Mouse (Mus musculus) bone marrow, adult 2 months (tissue): Measurements from ENCODE around the gene Ppa2. TPM values are rescaled to one million over a fixed set of nuclear protein-coding genes. Genes with fewer than 3 reads are reported as not detected.

Experiments used
- H3K27ac ChIP-seq: fragments of 200-500 bp; 2 replicates; pipeline ENCODE4 v1.5.1; 2012; ENCODE audit warnings: low read depth, mild to moderate bottlenecking, control low read depth, inconsistent platforms, low read length; ENCODE audit not compliant: control insufficient read depth, poor library complexity, insufficient read depth
- H3K4me1 ChIP-seq: fragments of 200-500 bp; 2 replicates; pipeline ENCODE4 v1.6.1; 2011; ENCODE audit warnings: low read length; ENCODE audit not compliant: control insufficient read depth, insufficient read depth
- H3K4me3 ChIP-seq: fragments of 200-500 bp; replicated peaks from 2 replicates; pipeline ENCODE3; 2011; ENCODE audit warnings: mild to moderate bottlenecking, low read depth, low read length, control low read depth; ENCODE audit not compliant: control insufficient read depth
- CTCF ChIP-seq: fragments of 200-500 bp; IDR thresholded peaks from 2 replicates; pipeline ENCODE4 v1.5.1; 2011; ENCODE audit warnings: low read length, control low read depth; ENCODE audit not compliant: control insufficient read depth, insufficient read depth
- POLR2A ChIP-seq: fragments of 200-500 bp; IDR thresholded peaks from 2 replicates; pipeline ENCODE4 v1.6.1; 2011; ENCODE audit warnings: low read depth, mild to moderate bottlenecking, control low read depth, low read length, borderline replicate concordance; ENCODE audit not compliant: control insufficient read depth
- WGBS: fragments of 180-500 bp; shearing (Covaris S2); methylation state at CpG from one replicate; pipeline ENCODE4 v1.1.7; 2018; 5-methylcytosine and 5-hydroxymethylcytosine counted together
- polyA plus RNA-seq: library from polyadenylated mRNA; stranded (reverse); fragments of >200 nt; gene quantifications from 2 replicates; pipeline ENCODE4 v1.2.4, GENCODE M21; 2011; ENCODE audit warnings: low replicate concordance; ENCODE audit not compliant: missing spikeins, insufficient read depth, insufficient read length

The Ppa2 gene
- polyA plus RNA-seq, 1 experiment = 27.3 TPM

DNA sequence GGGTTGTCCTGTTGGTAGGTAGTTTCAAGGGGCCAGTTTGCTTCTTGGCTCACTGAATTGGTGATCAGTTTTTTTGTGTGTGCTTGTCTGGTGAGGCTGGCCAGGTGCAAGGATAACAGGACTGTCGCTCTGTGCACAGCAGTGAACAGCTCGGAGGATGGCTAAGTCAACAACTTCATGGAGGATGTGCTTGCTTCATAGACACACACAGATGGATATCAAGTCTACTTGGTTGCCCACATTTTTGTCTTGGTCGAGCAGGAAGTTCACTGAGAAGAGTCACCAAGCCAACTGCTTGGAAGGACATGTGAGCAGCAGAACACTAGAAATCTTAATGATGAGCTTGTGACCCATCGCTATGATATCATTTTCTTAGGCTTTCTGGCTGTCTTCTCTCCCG, 24.8 kb downstream of the Ppa2 start:
- H3K4me1 ChIP-seq = peaks cover 3% of the 10 kb centered on the region; the same call in 1 of the 2 replicates
- no peak overlapping the region for H3K4me3 ChIP-seq
- WGBS = 69% methylated on average over 5 of the region's 5 CpGs
- no peak overlapping the region for H3K27ac ChIP-seq
- TF ChIP-seq POLR2A (no peak), CTCF (no peak)

DNA sequence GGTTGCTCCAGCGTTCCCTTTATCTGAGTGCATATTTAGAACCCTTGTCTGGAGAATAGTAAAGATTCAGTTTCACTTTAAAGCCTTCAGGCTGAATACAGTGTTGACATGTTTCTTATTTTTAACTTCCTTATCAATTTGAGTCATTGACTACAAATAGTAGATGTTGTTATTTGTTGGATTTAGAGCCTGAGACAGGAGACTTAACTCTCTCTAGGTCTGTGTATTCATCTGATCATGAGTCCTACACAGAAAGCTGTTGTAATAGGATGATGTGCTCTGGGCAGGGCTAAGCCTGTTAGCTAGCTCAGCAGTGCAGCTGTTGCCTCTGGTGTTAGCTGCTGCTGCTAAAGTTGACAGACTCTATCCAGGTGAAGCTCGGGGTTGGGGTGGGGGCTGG, 25.3 kb downstream of the Ppa2 start:
- 67% methylated on average over 2 of the region's 2 CpGs for whole genome bisulfite sequencing
- no peak for TF ChIP-seq POLR2A
- no peak for TF ChIP-seq CTCF
- Histone ChIP-seq H3K4me1 (peaks cover 3% of the 10 kb centered on the region; the same call in 1 of the 2 replicates), H3K27ac (no peak overlapping the region), H3K4me3 (no peak overlapping the region)

DNA sequence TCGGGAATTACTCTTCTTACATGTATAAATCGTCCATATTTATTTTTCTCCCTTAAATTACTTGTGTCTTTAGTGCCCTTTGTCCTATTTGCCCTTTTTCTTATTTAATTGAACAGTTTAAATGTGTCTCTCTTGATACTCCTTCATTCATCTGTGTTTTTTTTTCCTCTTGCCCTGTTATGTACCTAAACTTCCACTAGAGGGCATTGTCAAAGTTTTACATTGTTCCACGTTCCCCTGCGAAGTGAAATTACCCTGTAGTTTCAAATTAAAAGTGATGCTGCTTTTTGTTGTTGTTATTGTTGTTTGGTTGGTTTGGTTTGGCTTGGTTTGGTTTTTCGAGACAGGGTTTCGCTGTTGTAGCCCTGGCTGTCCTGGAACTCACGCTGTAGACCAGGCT, 26.5 kb downstream of the Ppa2 start:
- TF ChIP-seq CTCF = no peak
- TF ChIP-seq POLR2A = no peak
- 68% methylated on average over 7 of the region's 7 CpGs for WGBS
- Histone ChIP-seq H3K4me1 (peaks cover 3% of the 10 kb centered on the region; the same call in 1 of the 2 replicates), H3K4me3 (no peak overlapping the region), H3K27ac (no peak overlapping the region)

DNA sequence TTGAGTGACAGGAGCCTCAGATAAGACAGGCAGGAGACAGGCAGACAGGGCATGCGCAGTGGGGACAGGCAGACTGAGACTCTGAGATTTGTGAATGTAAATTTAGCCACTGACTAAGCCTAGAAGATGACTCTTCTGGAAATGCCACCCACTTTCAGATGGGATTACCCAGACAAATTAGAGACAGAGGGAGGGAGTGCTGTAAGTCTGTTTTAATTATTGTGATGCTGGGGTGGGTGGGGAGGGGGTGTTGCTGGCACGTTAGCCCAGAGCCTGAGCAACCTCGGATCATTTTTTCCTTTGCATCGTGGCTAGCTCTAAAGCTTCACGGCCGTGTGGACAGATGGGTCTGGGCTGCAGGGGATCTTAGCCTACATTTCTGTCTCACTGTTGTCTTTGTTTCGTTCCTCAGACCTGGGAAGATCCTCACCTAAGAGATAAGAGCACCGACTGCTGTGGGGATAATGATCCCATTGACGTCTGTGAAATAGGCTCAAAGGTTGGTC, 29.0 kb downstream of the Ppa2 start:
- Histone ChIP-seq H3K4me1 (peaks cover 3% of the 10 kb centered on the region; the same call in 1 of the 2 replicates), H3K4me3 (no peak overlapping the region), H3K27ac (no peak overlapping the region)
- TF ChIP-seq POLR2A (no peak), CTCF (no peak)
- 21% methylated on average over 9 of the region's 9 CpGs for WGBS

DNA sequence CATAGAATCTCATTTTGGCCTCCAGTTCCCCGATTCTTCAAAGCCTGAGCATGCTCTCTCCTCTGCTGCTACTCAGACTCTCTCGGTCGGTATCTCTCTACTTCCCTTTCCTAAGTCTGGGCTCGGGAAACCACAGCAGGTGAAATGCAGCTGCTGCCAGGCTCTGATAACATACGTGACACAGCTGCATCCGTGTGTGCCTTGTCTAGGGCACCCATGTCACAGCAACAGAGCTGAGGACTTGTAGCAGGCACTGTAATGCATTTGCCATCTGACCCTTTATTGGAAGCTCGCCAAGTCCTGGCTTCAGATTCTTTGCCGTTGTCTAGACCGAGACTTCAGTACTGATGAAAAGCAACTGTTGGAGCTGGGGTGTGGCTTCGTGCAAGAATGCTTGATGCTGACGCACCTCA, 29.5 kb downstream of the Ppa2 start:
- no peak overlapping the region for H3K27ac ChIP-seq
- H3K4me1 ChIP-seq = peaks cover 3% of the 10 kb centered on the region; the same call in 1 of the 2 replicates
- no peak for TF ChIP-seq POLR2A
- no peak for TF ChIP-seq CTCF
- WGBS = 8% methylated on average over 11 of the region's 11 CpGs
- no peak overlapping the region for H3K4me3 ChIP-seq

DNA sequence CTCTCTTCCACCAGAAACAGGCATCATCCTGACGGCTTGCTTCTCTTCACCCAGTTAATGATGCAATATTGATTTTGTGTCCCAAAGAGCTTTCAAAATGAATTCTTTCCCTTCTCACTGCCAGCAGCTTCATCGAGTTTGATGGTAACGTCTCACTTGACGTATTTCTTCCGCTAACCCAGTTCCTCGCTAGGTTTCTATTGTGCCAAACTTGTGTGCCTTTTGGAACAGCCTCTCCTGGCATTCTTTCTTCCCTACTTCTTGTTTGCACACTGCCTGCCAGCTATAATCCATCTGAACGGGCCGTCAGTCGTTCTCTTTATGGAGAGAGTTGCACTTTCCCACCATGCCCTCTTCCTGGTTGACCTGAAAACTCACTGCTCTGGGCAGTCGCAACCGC, 31.2 kb downstream of the Ppa2 start:
- H3K4me1 ChIP-seq = peaks cover 3% of the 10 kb centered on the region; the same call in 1 of the 2 replicates
- no peak overlapping the region for H3K27ac ChIP-seq
- TF ChIP-seq POLR2A = no peak
- no peak for TF ChIP-seq CTCF
- WGBS = 89% methylated on average over 11 of the region's 11 CpGs
- no peak overlapping the region for H3K4me3 ChIP-seq

DNA sequence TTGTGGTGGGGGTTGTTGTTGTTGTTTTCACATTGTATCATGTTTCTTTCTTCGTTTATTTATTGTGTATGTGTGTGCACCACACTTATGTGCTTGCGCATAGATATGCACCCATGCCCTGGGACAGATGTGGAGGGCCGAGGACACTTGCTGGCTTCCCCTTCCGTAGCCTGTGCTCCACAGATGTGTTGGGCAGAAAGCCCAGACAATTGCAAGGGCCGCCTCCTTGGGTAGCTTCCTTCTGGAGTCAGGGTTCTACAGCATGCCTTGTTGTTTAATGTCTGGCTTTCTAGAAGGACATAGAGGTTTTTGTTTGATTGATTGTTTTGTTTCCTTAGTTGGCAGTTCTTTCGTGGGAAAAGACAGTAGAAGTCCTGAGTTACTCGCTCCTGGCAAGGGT, 37.6 kb downstream of the Ppa2 start:
- Histone ChIP-seq H3K27ac (no peak overlapping the region), H3K4me1 (no peaks in the 10 kb centered on the region), H3K4me3 (no peak overlapping the region)
- WGBS = 53% methylated on average over 7 of the region's 7 CpGs
- TF ChIP-seq CTCF = no peak
- TF ChIP-seq POLR2A = no peak

DNA sequence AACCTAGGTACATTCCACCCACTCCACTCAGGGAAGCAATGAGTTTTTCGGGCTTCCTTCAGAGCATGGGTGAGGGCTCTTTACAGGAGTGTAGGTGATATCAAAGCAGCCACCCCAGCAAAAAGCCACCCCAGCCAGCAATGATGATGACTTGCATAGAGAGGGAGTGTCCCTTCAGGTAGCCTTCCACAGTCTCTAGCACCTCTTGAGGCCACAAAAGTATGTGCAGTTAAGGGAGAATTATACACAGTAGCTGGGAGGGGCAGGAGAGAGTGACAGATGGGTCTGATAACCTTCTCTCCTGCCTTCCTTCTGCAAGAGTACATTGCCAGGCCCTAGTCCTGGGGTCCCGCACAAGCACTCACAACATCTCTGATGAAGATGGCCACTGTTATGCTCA, 38.9 kb downstream of the Ppa2 start:
- Histone ChIP-seq H3K4me3 (no peak overlapping the region), H3K27ac (no peak overlapping the region), H3K4me1 (no peaks in the 10 kb centered on the region)
- TF ChIP-seq POLR2A (no peak), CTCF (no peak)
- 89% methylated on average over 2 of the region's 2 CpGs for WGBS

DNA sequence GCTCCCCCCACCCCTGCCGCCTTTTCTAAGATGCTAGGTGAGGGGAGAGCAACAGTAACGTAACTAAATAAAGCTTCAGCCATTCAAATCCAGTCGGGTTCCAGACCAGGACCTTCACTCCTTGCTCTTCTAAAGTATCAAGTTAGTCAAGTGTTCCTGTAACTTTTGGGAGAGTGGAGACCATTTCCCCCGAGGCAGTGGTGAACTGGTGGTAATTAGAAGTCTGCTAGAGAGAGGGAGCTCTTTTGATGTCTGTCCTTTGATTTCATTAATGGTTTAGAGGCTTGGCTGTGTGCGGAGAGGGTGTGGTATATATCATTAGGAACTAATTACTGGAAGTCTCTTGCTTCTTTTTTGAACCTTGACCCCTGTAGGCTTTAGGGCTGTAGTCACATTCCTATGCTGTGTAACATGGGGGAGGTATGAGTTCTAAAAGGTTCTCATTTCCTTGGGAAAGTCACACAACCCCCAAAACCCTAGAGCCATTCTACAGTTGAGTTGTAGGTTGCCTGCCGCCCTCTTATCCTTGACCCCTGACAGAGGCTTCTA, 47.6 kb downstream of the Ppa2 start:
- H3K4me1 ChIP-seq = no peaks in the 10 kb centered on the region
- TF ChIP-seq POLR2A = no peak
- TF ChIP-seq CTCF = no peak
- WGBS = 83% methylated on average over 6 of the region's 6 CpGs

More for the DNA sequence above, 47.6 kb downstream of the Ppa2 start:
- no peak overlapping the region for H3K27ac ChIP-seq
- H3K4me3 ChIP-seq = no peak overlapping the region
